Mouse (Mus musculus): ENCODE results near the gene Prickle2.

Gene Prickle2

DNA sequence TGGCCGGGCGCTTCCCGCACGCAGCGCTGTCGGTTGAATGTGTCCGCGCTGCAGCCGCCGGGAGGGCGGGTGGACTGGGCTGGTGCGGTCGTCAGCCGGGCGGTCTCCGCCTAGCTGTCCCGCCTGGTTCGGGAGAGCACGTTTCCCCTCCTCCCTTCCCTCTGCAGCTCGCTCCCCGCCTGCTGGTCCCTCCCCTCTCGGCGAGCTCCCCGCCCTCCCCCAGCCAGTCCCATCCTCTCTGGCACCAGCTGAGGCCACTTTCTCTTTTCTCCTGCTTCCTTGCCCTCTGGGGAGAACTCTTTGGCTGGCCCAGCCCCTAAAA lies at the start of gene Prickle2:
TSS of gene Prickle2 (minus strand) at position 11 of the 322 bp plus-strand sequence.
- DNase-seq (ENCODE audit: low read depth, low spot score) = peak; percentile 53

DNA sequence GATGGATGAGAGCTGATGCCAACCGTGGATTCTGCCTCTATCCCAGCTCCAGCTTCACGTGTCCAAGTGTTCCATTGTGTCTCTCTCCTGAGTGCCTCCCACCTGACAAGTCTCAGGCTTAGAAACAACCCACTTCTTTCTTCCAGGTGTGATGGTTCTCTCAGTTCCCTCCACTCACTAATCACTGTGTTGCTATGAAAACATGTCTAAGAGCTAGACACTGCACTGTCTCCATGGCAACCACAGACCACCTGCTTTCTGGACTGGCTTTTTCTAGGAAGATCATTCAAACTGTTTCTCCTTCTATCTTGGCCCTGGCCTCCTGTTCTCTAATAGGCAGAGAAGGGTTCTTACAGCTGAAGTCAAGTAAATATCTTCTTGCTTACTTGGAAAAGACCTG lies 46.8 kb upstream of the Prickle2 start:
- peak; percentile 41 for DNase-seq (ENCODE audit: low read depth, low spot score)

GRCm38 (mm10) chr6:92749420-92749819 lies 43.5 kb upstream of the Prickle2 start:
- peak; percentile 64 for DNase-seq (ENCODE audit: low read depth, low spot score)

DNA sequence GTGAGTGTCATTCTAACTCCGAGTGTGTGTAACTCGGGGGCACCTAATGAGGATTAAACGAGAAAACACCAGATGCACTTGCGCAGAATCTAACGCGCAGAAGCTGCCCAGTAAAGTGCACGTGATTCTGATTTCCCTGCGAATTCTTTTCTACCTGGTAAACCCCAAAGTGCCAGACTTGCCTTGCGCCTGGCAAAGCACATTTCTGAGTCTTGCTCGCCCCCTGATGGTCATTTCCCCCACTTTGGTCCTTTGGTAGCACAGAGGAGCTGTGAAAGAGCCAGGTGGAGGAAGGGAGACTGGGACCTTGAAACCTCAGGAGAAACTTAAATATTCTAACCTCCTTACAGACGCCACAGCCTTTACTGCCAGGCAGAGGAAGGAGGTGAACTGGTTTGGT lies 37.6 kb upstream of the Prickle2 start:
- DNase-seq (ENCODE audit: low read depth, low spot score) = peak; percentile 72

GRCm38 (mm10) chr6:92737116-92737515 lies 31.2 kb upstream of the Prickle2 start:
- no peak for DNase-seq (ENCODE audit: low read depth, low spot score)

- no peak for DNase-seq (ENCODE audit: low read depth, low spot score)
Measured at GRCm38 (mm10) chr6:92733651-92734050, 27.7 kb upstream of the Prickle2 start.

DNA sequence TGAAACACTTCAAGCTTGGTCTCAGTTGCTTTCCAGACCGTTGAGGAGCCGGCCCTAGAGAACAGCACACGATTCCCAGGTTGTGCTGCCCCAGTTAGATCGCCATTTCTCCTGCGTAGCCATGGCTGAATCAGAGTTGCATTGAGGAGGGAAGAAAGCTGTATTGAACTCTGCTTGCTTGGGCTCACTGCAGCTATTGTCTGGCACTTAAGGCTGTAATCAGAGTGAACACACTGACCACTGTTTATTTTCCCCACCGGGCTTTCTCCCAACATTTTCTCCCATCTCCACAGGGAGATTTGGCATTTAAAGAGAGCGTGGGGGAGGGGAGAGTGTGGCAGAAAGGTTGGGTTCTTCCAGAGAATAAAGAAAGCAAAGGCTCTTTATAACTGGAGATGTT lies 22.6 kb upstream of the Prickle2 start:
- no peak for DNase-seq (ENCODE audit: low read depth, low spot score)

DNA sequence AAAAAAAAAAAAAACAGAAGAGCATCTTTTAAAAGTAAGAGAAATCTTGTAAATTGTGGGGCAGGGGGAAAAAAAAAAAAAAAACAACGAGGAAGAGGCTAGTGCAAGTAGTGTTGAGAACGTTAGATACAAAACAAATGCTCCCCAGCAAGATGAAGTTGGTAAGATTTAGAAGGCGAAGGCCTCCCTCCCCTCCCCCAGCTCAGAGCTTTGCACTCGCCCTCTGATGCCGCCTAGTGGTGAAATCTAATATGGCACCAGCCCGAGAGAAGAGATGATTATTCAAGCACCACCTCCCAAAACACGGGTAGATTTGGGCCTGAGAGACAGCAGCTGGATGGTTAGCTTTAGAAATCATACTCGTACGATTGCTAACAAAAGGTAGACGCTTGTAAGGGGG lies 22.1 kb upstream of the Prickle2 start:
- DNase-seq (ENCODE audit: low read depth, low spot score) = peak; percentile 73

DNA sequence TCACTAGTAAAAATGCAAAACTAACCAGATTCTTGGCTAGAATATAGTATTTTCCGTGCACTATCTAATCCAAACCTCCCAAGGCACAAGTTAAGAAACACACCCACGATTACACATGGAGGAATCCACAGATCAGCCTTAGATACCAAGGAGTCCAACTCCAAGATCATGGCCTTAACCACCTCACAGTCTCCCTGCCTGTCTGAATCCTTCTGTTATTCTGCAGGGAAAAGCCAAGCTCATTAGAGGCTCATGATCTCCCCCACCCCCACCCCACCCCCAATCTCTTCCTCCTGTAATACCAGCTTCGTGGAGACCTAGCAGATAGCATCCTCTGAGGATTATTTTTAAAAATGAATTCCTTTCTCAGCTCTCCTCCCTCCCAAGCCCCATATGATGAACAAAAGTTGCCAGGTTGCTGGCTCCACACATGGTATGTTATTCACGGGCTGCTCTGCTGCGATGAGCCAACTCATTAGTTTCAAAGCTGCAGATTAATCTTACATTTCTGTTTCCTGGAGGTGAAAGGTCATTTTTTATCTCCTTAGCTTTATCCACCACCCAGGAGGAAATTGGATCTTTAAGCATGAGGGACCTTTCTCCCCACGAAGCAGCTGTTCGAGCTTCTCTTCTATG lies 21.5 kb upstream of the Prickle2 start:
- DNase-seq (ENCODE audit: low read depth, low spot score) = peak; percentile 50

DNA sequence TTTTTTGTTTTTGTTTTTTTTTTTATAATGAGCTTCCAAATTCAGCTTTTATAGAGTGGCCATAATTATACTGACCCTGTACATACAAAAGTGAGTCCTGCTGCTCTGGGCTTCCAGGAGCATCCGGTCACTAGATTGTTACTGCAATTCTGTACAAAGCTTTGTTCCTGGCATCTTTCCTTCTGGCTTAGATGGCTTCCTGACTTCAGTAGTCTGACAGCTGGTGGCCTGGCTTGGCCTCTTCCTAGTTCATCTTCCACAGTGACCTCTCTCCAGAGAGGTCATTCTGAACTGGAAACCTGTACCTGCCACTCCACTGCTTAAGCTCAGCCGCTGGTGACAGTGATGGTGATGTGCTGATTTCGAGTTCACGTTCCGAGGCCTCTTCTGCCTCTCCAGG lies 20.2 kb upstream of the Prickle2 start:
- DNase-seq (ENCODE audit: low read depth, low spot score) = no peak

DNA sequence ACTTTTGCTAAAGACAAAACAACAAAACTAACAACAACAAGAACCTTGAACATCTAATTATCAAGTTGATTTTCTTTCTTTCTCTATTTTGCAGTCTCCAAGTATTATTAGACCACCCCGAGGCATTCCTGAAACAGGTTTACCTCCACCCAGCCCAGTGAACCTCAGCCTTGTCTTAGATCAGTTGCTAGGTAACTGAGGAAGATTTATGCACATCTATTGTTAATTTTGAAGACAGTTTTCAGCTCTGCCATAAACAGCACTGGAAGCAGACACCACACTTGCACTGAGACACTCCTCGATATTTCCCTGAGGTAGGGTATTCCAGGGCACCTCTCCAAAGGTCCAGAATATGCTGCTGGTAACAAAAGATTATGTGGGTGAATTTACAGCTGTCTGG lies 18.4 kb upstream of the Prickle2 start:
- DNase-seq (ENCODE audit: low read depth, low spot score) = no peak

DNA sequence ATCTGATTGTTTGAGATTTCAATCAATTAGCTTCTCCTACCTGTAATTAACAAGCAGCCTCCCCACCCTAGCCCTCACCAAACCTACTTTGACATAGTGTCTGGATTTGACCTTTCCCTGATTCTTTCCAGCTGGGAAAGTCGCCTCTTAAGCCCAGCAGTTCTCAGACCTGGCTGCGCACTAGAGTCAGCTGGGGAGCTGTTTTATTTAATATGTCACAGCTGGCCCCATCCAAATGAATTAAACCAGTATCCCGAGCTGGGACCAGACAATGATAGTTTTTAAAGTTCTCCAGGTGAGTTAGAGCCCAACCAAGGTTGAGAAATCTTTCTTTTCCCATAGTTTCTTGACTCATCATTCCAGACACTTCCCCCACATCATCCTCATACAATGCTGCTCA lies 9.9 kb upstream of the Prickle2 start:
- no peak for DNase-seq (ENCODE audit: low read depth, low spot score)

- no peak for DNase-seq (ENCODE audit: low read depth, low spot score)
Measured at GRCm38 (mm10) chr6:92714748-92715147, 8.8 kb upstream of the Prickle2 start.

GRCm38 (mm10) chr6:92708137-92708536 lies 2.2 kb upstream of the Prickle2 start:
- DNase-seq (ENCODE audit: low read depth, low spot score) = no peak

- DNase-seq (ENCODE audit: low read depth, low spot score) = no peak
Measured at GRCm38 (mm10) chr6:92705353-92706144, 406 bp downstream of the Prickle2 start.

- no peak for DNase-seq (ENCODE audit: low read depth, low spot score)
Measured at GRCm38 (mm10) chr6:92704810-92705209, 1.1 kb downstream of the Prickle2 start.

DNA sequence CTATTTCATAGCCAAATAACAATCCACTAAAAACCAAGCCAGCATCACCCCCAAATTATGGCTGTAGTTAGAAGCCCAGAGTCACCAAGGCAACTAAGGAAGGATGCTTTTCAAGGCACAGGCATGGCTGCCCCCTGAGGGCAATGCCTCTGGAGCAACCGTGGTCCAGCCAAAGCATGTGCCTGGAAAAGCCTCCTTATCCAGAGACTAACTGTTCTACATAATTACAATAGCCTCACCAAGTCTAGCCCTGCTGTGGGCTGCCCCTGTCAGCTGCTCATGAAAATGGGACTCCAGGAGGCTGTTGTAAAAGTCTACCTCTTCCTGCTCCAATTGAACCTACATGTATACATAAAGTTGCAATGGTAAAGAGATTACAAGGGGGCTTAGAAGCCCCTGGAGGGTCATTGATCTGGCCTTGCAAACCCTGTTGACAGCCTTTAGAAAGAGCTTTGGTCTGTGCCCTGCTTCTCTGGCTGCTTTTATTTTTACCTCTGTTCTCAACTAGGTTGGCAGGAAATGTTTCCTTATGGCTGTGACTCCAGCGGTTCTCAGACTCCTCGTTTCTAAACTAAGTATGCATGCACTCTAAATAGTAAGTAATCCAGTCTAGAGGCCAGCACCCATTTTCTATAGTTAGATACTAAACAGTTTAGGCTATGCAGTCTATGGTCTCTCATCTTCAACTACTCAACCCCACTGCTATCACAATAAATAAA lies 6.3 kb downstream of the Prickle2 start:
- no peak for DNase-seq (ENCODE audit: low read depth, low spot score)

GRCm38 (mm10) chr6:92697807-92698206 lies 8.1 kb downstream of the Prickle2 start:
- no peak for DNase-seq (ENCODE audit: low read depth, low spot score)

DNA sequence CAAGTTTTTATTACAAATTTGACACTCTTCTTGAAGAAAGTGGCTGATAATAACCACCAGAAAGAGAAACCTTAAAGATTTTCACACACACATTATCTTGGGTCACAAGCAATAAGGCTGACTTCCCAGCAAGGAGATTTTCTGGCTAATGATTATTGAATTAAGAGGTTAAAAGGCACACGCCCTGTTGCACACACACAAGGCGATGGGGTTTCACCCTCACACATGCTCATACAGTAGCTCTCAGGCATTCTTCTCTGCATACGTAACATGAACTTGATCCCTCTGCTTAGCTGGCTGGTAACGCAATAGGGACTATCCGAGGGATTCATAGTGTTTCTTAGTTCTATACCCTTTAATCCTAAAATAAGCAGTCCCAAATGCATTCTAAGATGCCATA lies 18.6 kb downstream of the Prickle2 start:
- DNase-seq (ENCODE audit: low read depth, low spot score) = no peak

- no peak for DNase-seq (ENCODE audit: low read depth, low spot score)
Measured at GRCm38 (mm10) chr6:92674394-92674925, 31.5 kb downstream of the Prickle2 start.

DNA sequence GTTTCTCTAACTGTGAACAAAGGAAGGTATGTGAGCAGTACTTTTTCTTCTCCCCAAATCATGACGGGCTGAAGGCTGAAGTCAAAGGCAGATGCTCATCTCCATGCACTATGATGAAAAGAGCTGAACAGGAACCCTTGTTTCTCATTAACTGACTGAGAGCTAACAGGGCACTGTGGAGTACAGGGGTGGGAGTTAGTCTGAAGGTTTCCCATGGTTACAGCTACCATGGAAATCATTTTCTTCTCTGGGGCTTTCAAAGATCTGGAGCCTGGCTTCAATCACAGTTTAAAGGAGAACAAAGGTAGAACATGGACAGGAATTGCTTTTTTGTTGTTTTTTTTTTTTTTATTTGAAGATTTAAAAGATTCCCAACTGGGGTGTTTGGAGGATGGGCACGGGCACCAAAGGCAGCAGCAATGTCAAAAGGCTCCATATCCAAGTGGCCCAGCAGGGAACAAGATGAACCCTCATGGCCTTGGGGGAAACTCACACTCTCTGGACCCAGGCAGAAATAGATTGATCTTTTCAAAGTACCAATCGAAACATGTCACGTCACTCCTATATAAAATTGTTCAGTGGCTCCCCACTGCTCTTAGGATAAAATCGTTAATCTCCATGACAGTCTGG lies 35.3 kb downstream of the Prickle2 start:
- DNase-seq (ENCODE audit: low read depth, low spot score) = no peak

DNA sequence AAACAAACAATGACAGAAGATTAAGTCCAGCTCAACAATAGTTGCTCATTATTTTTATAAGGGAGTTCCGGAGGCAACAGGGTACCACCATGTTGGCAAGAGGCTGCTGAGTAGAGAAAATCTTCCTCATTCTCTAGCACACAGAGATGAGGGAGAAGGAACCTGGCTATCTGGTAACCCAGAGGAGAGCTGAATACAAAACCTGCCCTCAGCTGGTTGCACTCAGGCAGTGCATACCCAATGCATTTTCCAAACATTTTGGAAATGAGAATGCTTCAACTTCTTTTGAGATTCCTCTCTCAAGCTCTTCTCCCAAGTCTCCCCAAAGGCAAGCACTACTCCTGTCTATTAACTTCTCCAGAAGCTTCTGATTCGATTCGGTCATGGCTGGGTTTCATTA lies 36.3 kb downstream of the Prickle2 start:
- no peak for DNase-seq (ENCODE audit: low read depth, low spot score)
